Mouse (Mus musculus): ENCODE measurements around the gene Krt76. TPM values are rescaled to one million over a fixed set of nuclear protein-coding genes. Genes with fewer than 3 reads are reported as not detected.

Gene Krt76
- total and polyA plus RNA-seq, 3 experiments, result not detected

DNA sequence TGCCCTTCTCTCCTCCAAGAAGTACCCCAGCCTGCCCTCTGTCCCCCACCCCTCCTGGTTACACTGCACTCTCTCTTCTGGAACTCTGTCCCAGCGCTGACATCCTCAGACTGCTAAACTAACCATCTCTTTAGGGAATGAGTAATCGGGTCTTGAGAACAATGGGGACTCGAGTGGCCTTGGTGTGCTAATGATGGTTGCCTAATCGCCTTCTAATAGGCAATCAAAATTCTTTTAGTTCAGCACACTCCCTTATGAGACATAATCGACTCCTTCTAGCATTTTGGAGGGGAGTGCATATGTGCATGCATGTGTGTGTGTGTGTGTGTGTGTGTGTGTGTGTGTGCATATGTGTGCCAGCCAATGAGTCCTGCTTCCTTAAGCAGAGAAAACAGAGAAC, 40.1 kb downstream of the Krt76 start:
- in situ Hi-C loops (cut with MboI; ENCODE audit: low pct_ligation_motif_present, low pct_unique_long_range_greater_than_20kb, low sequenced_read_pairs) (no loop called here), dilution Hi-C loops (cut with MboI; ENCODE audit: extremely low pct_ligation_motif_present, extremely low pct_unique_long_range_greater_than_20kb, low sequenced_read_pairs) (no loop called here)
- Histone ChIP-seq H3K4me2 (ENCODE audit: insufficient read depth, low read depth, poor library complexity, severe bottlenecking) (no peak overlapping the region), H3K4me3 (replicated peaks in 1 of 3; ENCODE audit: low read depth in 2 of 3, low read length in 2 of 3, poor library complexity in 1 of 3) (no peak overlapping the region), H3K4me1 (ENCODE audit: control insufficient read depth in 1 of 2, insufficient read depth in 2 of 2) (peaks cover 0 to 8% of the 10 kb centered on the region in 2 experiments; a peak in 1 of 4 replicates), H3K9ac (ENCODE audit: insufficient read depth, low read depth) (no peak overlapping the region), H3K36me3 (replicated peaks in 1 of 2; ENCODE audit: control insufficient read depth in 1 of 2, insufficient read depth in 1 of 2, low read length in 1 of 2) (no peaks in the 10 kb centered on the region), H3K9me3 (replicated peaks; ENCODE audit: low read length) (no peaks in the 10 kb centered on the region), H3K27me3 (replicated peaks) (peaks cover 99% of the 10 kb centered on the region), H3K27ac (ENCODE audit: insufficient read depth, low read depth) (no peak overlapping the region), H3K79me2 (replicated peaks; ENCODE audit: control insufficient read depth, extremely low read depth, insufficient read depth, poor library complexity, severe bottlenecking) (no peaks in the 10 kb centered on the region)
- no peak for DNase-seq (ENCODE audit: extremely low read depth)
- no peak for TF ChIP-seq RCOR1 (conservative IDR thresholded peaks at IDR 0.05; ENCODE audit: low read depth, low read length)
- TF ChIP-seq PAX5 (IDR thresholded peaks at IDR 0.05; ENCODE audit: low read length), result no peak
- no peak for TF ChIP-seq BHLHE40 (IDR thresholded peaks at IDR 0.05; ENCODE audit: low read depth, low read length)
- no peak for TF ChIP-seq KAT2A (IDR thresholded peaks at IDR 0.05; ENCODE audit: insufficient replicate concordance, low read length)
- TF ChIP-seq ZNF384 (IDR thresholded peaks at IDR 0.05; ENCODE audit: low read depth, low read length), result no peak
- no peak for TF ChIP-seq MAZ (IDR thresholded peaks at IDR 0.05; ENCODE audit: low read depth, low read length)
- TF ChIP-seq RAD21 (IDR thresholded peaks at IDR 0.05; ENCODE audit: low read depth, low read length), result no peak
- TF ChIP-seq GABPA (IDR thresholded peaks at IDR 0.05; ENCODE audit: insufficient replicate concordance, low read depth, low read length), result no peak
- no peak for TF ChIP-seq POLR2AphosphoS2 (IDR thresholded peaks at IDR 0.05; ENCODE audit: low read depth, low read length)
- TF ChIP-seq E2F4 (IDR thresholded peaks at IDR 0.05; ENCODE audit: insufficient replicate concordance, low read depth, low read length), result no peak
- no peak for TF ChIP-seq MAFK (IDR thresholded peaks at IDR 0.05; ENCODE audit: insufficient replicate concordance, low read length)
- TF ChIP-seq USF2 (conservative IDR thresholded peaks at IDR 0.05; ENCODE audit: low read depth, low read length), result no peak
- no peak for TF ChIP-seq USF1 (IDR thresholded peaks at IDR 0.05; ENCODE audit: low read depth, low read length)
- TF ChIP-seq UBTF (IDR thresholded peaks at IDR 0.05; ENCODE audit: low read depth, low read length), result no peak
- no peak for TF ChIP-seq CHD1 (IDR thresholded peaks at IDR 0.05; ENCODE audit: low read depth, low read length)
- no peak for TF ChIP-seq NRF1 (IDR thresholded peaks at IDR 0.05; ENCODE audit: low read depth, low read length)
- no peak for TF ChIP-seq MXI1 (IDR thresholded peaks at IDR 0.05; ENCODE audit: low read depth, low read length)

DNA sequence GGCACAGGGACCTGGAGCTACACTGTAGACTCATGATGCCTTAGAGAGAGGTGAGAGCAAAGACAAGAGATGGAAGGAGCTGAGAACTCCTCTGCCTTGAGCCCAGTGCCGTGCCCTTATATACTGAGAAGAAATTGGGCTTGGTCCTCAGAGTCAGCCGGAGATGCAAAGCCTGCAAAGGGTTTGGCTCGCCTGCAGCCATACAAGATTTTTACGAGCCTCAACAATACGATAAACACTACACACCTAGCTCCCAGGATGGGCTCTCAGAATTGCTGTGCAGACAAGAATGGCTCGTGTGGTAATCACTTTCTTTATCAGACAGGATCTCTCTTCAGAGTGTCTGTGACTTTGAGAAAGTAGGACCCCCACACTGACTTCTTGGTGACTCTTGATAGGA, 42.0 kb downstream of the Krt76 start, which contains the start of gene Krt1:
Gene Krt1 (minus strand): TSS at position 101 of the 400 bp plus-strand sequence.
- dilution Hi-C loops (cut with MboI; ENCODE audit: extremely low pct_ligation_motif_present, extremely low pct_unique_long_range_greater_than_20kb, low sequenced_read_pairs) (no loop called here), in situ Hi-C loops (cut with MboI; ENCODE audit: low pct_ligation_motif_present, low pct_unique_long_range_greater_than_20kb, low sequenced_read_pairs) (no loop called here)
- Histone ChIP-seq H3K4me3 (replicated peaks in 1 of 3; ENCODE audit: low read depth in 2 of 3, low read length in 2 of 3, poor library complexity in 1 of 3) (no peak within 1 kb of the TSS), H3K27ac (ENCODE audit: insufficient read depth, low read depth) (no peak within 1 kb of the TSS), H3K79me2 (replicated peaks; ENCODE audit: control insufficient read depth, extremely low read depth, insufficient read depth, poor library complexity, severe bottlenecking) (no peaks in the 10 kb centered on the region), H3K9me3 (replicated peaks; ENCODE audit: low read length) (no peaks in the 10 kb centered on the region), H3K4me1 (ENCODE audit: control insufficient read depth in 1 of 2, insufficient read depth in 2 of 2) (peaks cover 0 to 8% of the 10 kb centered on the region in 2 experiments; a peak in 1 of 4 replicates), H3K4me2 (ENCODE audit: insufficient read depth, low read depth, poor library complexity, severe bottlenecking) (no peak within 1 kb of the TSS), H3K27me3 (replicated peaks) (peaks cover 99% of the 10 kb centered on the region), H3K36me3 (replicated peaks in 1 of 2; ENCODE audit: control insufficient read depth in 1 of 2, insufficient read depth in 1 of 2, low read length in 1 of 2) (no peaks in the 10 kb centered on the region), H3K9ac (ENCODE audit: insufficient read depth, low read depth) (no peak within 1 kb of the TSS)
- TF ChIP-seq ZMIZ1 (IDR thresholded peaks at IDR 0.05; ENCODE audit: low read depth, low read length) (no peak), MAZ (IDR thresholded peaks at IDR 0.05; ENCODE audit: low read depth, low read length) (no peak), TBP (conservative IDR thresholded peaks at IDR 0.05; ENCODE audit: low read depth, low read length) (no peak), ELF1 (IDR thresholded peaks at IDR 0.05; ENCODE audit: low read depth, low read length) (no peak), CHD2 (IDR thresholded peaks at IDR 0.05; ENCODE audit: low read length) (no peak), GABPA (IDR thresholded peaks at IDR 0.05; ENCODE audit: insufficient replicate concordance, low read depth, low read length) (no peak), SMC3 (IDR thresholded peaks at IDR 0.05; ENCODE audit: low read depth, low read length) (no peak), JUND (conservative IDR thresholded peaks at IDR 0.05; ENCODE audit: low read depth, low read length) (no peak), EP300 (IDR thresholded peaks at IDR 0.05; ENCODE audit: low read length) (no peak), POLR2A (IDR thresholded peaks at IDR 0.05; ENCODE audit: low read depth, low read length) (no peak), IRF4 (IDR thresholded peaks at IDR 0.05; ENCODE audit: low read depth, low read length) (no peak), ZNF384 (IDR thresholded peaks at IDR 0.05; ENCODE audit: low read depth, low read length) (no peak), SIN3A (IDR thresholded peaks at IDR 0.05; ENCODE audit: low read length) (no peak), ETS1 (conservative IDR thresholded peaks at IDR 0.05; ENCODE audit: low read depth, low read length) (no peak), UBTF (IDR thresholded peaks at IDR 0.05; ENCODE audit: low read depth, low read length) (no peak), BHLHE40 (IDR thresholded peaks at IDR 0.05; ENCODE audit: low read depth, low read length) (no peak), PAX5 (IDR thresholded peaks at IDR 0.05; ENCODE audit: low read length) (no peak), MAFK (IDR thresholded peaks at IDR 0.05; ENCODE audit: insufficient replicate concordance, low read length) (no peak), CTCF (conservative IDR thresholded peaks at IDR 0.05 in 1 of 2, IDR thresholded peaks at IDR 0.05 in 1 of 2; ENCODE audit: low read depth in 2 of 2, low read length in 2 of 2) (no peak), MXI1 (IDR thresholded peaks at IDR 0.05; ENCODE audit: low read depth, low read length) (no peak)
- DNase-seq (ENCODE audit: extremely low read depth), result no peak
